Mouse (Mus musculus) forebrain, embryonic 11.5 days (tissue): ENCODE measurements around the gene Sap30bp. TPM values are rescaled to one million over a fixed set of nuclear protein-coding genes. Genes with fewer than 3 reads are reported as not detected.

ENCODE experiments used
- ATAC-seq: fragments of 200-750 bp; cut with Nextera tagmentation; replicated peaks from 2 replicates; pipeline ENCODE4 v1.8.0; 2017; ENCODE audit warnings: moderate TSS enrichment; ENCODE audit not compliant: low FRiP score
- DNase-seq: peaks from one replicate; pipeline ENCODE4 v3.0.0-alpha.2; 2017; ENCODE audit warnings: low spot score
- H3K27ac ChIP-seq: fragments of 300-500 bp; sonication (generic); 2 replicates; pipeline ENCODE4 v1.5.1; 2014; ENCODE audit warnings: low read depth, low read length
- H3K27me3 ChIP-seq: fragments of 300-500 bp; sonication (generic); 2 replicates; pipeline ENCODE4 v1.6.1; 2014; ENCODE audit warnings: mild to moderate bottlenecking, low read length, mixed read lengths; ENCODE audit not compliant: control insufficient read depth, insufficient read depth
- H3K36me3 ChIP-seq: fragments of 300-500 bp; sonication (generic); 2 replicates; pipeline ENCODE4 v1.6.1; 2014; ENCODE audit warnings: mild to moderate bottlenecking, low read length, moderate library complexity, mixed read lengths; ENCODE audit not compliant: control insufficient read depth, insufficient read depth
- H3K4me1 ChIP-seq: fragments of 300-500 bp; sonication (generic); replicated peaks from 2 replicates; pipeline ENCODE4 v1.6.1; 2014; ENCODE audit warnings: low read length, mixed read lengths; ENCODE audit not compliant: control insufficient read depth, insufficient read depth
- H3K4me2 ChIP-seq: fragments of 300-500 bp; sonication (generic); 2 replicates; pipeline ENCODE4 v1.6.1; 2014; ENCODE audit warnings: low read depth, mild to moderate bottlenecking, low read length, moderate library complexity, mixed read lengths; ENCODE audit not compliant: severe bottlenecking
- H3K4me3 ChIP-seq: fragments of 300-500 bp; sonication (generic); 2 replicates; pipeline ENCODE4 v1.5.1; 2014; ENCODE audit warnings: low read depth, low read length
- H3K9ac ChIP-seq: fragments of 300-500 bp; sonication (generic); 2 replicates; pipeline ENCODE4 v1.6.1; 2014; ENCODE audit warnings: low read length
- H3K9me3 ChIP-seq: fragments of 300-500 bp; sonication (generic); 2 replicates; pipeline ENCODE4 v1.6.1; 2016; ENCODE audit warnings: low read length, mixed read lengths; ENCODE audit not compliant: control insufficient read depth
- WGBS: fragments of 180-500 bp; shearing (Covaris S2); extraction: QIAGEN DNeasy Blood & Tissue Kit; methylation state at CpG from one replicate; pipeline ENCODE4 v1.1.7; 2014; 5-methylcytosine and 5-hydroxymethylcytosine counted together
- polyA plus RNA-seq: library from polyadenylated mRNA; unstranded; fragments of >200 nt; fragmentation: Nextera tagmentation; extraction: Ambion mirVana; gene quantifications from 2 replicates; pipeline ENCODE4 v1.2.1, GENCODE M21; 2014

The Sap30bp gene
- polyA plus RNA-seq, 1 experiment from 2014 or later = 55.2 TPM

GRCm38 (mm10) chr11:115997047-115997446, 64.0 kb downstream of the Sap30bp start:
- H3K4me3 ChIP-seq = no peak overlapping the region
- no peak overlapping the region for H3K9ac ChIP-seq
- no peak overlapping the region for H3K4me2 ChIP-seq
- peaks cover 12% of the 10 kb centered on the region; the same call in 1 of the 2 replicates for H3K4me1 ChIP-seq
- no peaks in the 10 kb centered on the region for H3K27me3 ChIP-seq
- no peaks in the 10 kb centered on the region for H3K36me3 ChIP-seq
- H3K27ac ChIP-seq = no peak overlapping the region
- 81% methylated on average over 4 of the region's 4 CpGs for WGBS
- H3K9me3 ChIP-seq = no peaks in the 10 kb centered on the region
- DNase-seq (no peak), ATAC-seq (no peak)

DNA sequence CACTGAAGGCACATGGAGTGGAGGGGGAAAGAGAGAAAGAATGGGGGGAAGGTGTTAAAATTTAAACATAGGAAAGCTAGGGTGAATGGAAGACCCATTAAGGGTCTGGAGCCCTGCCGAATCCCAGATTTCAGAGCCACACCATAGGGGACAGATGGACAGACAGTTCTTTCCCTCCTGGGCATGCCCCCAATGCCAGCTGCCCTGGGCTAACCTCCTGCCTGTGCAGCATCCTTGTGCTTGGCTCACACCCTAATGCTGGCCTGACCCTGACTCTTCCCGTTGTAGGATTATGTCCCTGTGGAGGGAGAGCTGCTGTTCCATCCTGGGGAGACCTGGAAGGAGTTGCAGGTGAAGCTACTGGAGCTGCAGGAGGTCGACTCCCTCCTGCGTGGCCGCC, 64.6 kb downstream of the Sap30bp start:
- no peaks in the 10 kb centered on the region for H3K36me3 ChIP-seq
- no peak for ATAC-seq
- no peak overlapping the region for H3K4me2 ChIP-seq
- H3K4me3 ChIP-seq = no peak overlapping the region
- H3K9ac ChIP-seq = no peak overlapping the region
- H3K27me3 ChIP-seq = no peaks in the 10 kb centered on the region
- no peak for DNase-seq
- no peak overlapping the region for H3K27ac ChIP-seq
- H3K9me3 ChIP-seq = no peaks in the 10 kb centered on the region
- H3K4me1 ChIP-seq = peaks cover 12% of the 10 kb centered on the region; the same call in 1 of the 2 replicates
- 72% methylated on average over 5 of the region's 5 CpGs for WGBS

GRCm38 (mm10) chr11:115999027-115999426, 65.9 kb downstream of the Sap30bp start:
- peaks cover 12% of the 10 kb centered on the region; the same call in 1 of the 2 replicates for H3K4me1 ChIP-seq
- no peaks in the 10 kb centered on the region for H3K9me3 ChIP-seq
- no peak for DNase-seq
- H3K27me3 ChIP-seq = no peaks in the 10 kb centered on the region
- H3K9ac ChIP-seq = no peak overlapping the region
- no peak overlapping the region for H3K4me3 ChIP-seq
- H3K36me3 ChIP-seq = no peaks in the 10 kb centered on the region
- no peak for ATAC-seq
- H3K4me2 ChIP-seq = no peak overlapping the region
- H3K27ac ChIP-seq = no peak overlapping the region
- WGBS = 88% methylated on average over 7 of the region's 7 CpGs

DNA sequence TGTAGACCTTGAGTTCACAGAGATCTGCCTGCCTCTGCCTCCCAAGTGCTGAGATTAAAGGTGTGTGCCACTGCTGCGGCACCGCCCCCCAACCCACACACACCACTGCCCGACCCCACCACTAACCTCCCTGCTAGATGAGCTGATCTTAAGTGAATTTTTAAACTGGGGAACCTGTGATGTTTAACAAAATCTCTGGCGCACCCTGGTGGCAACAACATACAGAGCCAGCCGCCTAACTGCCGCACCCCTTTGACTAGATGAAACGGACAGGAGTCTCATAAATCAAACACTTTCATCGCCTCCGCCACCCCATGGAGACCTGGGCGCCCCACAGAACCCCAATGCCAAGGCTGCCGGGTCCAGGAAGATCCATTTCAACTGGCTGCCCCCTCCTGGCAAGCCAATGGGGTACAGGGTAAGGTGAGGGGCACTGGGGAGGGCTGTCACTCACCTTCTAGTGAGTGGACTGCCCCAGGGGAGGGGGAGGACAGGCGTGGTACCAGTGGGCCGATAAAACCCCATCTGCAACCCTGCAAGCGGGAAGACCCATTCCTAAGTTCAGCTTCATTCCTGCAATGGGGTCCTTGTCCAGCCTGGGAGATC, 66.6 kb downstream of the Sap30bp start:
- 0 out of 2 replicates have a peak, but pooled peaks have one; percentile 44 for ATAC-seq
- H3K27ac ChIP-seq = no peak overlapping the region

GRCm38 (mm10) chr11:116000607-116001006, 67.5 kb downstream of the Sap30bp start:
- Histone ChIP-seq H3K4me3 (no peak overlapping the region), H3K27ac (no peak overlapping the region)
- no peak for ATAC-seq

More for the DNA sequence above, 66.6 kb downstream of the Sap30bp start:
- H3K4me3 ChIP-seq = no peak overlapping the region
- peaks cover 14% of the 10 kb centered on the region; the same call in 1 of the 2 replicates for H3K4me1 ChIP-seq
- H3K9me3 ChIP-seq = no peaks in the 10 kb centered on the region
- WGBS = 21% methylated on average over 14 of the region's 14 CpGs
- no peak overlapping the region for H3K4me2 ChIP-seq
- H3K36me3 ChIP-seq = no peaks in the 10 kb centered on the region
- DNase-seq = peak; percentile 84
- H3K27me3 ChIP-seq = no peaks in the 10 kb centered on the region
- H3K9ac ChIP-seq = no peak overlapping the region

DNA sequence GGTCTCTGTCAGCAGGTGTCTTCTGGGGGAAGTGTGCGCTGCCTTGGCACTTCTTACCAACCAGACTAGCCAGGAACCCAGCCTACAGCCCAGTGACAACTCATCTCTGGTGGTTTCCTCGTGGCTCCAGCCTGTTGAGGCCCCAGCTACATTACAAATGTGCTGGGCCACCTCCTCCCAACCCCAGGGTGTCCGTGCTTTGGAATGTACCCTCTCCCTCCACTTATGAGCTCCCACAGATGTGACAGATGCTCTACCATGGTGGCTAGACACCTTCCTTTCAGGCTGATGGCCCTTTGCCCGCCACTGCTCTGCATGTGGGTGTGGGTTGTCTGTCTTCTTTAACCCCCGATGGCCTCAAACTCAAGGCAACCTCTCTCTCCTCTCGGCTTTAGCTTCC, 68.6 kb downstream of the Sap30bp start:
- Histone ChIP-seq H3K9ac (no peak overlapping the region), H3K4me1 (peaks cover 25% of the 10 kb centered on the region), H3K36me3 (no peaks in the 10 kb centered on the region), H3K27ac (no peak overlapping the region), H3K27me3 (no peaks in the 10 kb centered on the region), H3K4me3 (no peak overlapping the region), H3K4me2 (no peak overlapping the region), H3K9me3 (no peaks in the 10 kb centered on the region)
- ATAC-seq (no peak), DNase-seq (no peak)
- 74% methylated on average over 6 of the region's 6 CpGs for WGBS

More at GRCm38 (mm10) chr11:116000607-116001006, 67.5 kb downstream of the Sap30bp start:
- whole genome bisulfite sequencing = 23% methylated on average over 10 of the region's 10 CpGs
- H3K4me1 ChIP-seq = peaks cover 21% of the 10 kb centered on the region
- H3K9ac ChIP-seq = peak overlapping the region; percentile 23
- no peak overlapping the region for H3K4me2 ChIP-seq
- H3K27me3 ChIP-seq = no peaks in the 10 kb centered on the region
- H3K36me3 ChIP-seq = no peaks in the 10 kb centered on the region
- no peak for DNase-seq
- no peaks in the 10 kb centered on the region for H3K9me3 ChIP-seq

GRCm38 (mm10) chr11:116002894-116003293, 69.8 kb downstream of the Sap30bp start:
- ATAC-seq (no peak), DNase-seq (no peak)
- 87% methylated on average over 3 of the region's 3 CpGs for WGBS
- Histone ChIP-seq H3K4me3 (no peak overlapping the region), H3K9me3 (no peaks in the 10 kb centered on the region), H3K9ac (no peak overlapping the region), H3K4me2 (no peak overlapping the region), H3K36me3 (no peaks in the 10 kb centered on the region), H3K27ac (no peak overlapping the region), H3K4me1 (peaks cover 25% of the 10 kb centered on the region), H3K27me3 (no peaks in the 10 kb centered on the region)

GRCm38 (mm10) chr11:116004186-116004823, 71.2 kb downstream of the Sap30bp start:
- Histone ChIP-seq H3K4me1 (peaks cover 25% of the 10 kb centered on the region), H3K4me2 (peak overlapping the region; percentile 52), H3K9ac (peak overlapping the region; percentile 57), H3K27ac (no peak overlapping the region), H3K36me3 (no peaks in the 10 kb centered on the region), H3K27me3 (no peaks in the 10 kb centered on the region), H3K9me3 (no peaks in the 10 kb centered on the region), H3K4me3 (peak overlapping the region; percentile 24)
- WGBS = 37% methylated on average over 8 of the region's 8 CpGs
- DNase-seq = no peak
- no peak for ATAC-seq
